33 mouse cellular contexts compared by ENCODE assay signal in genomic region chr19:5666386-5666785, GRCm38 (mm10). TPM values are rescaled to one million over a fixed set of nuclear protein-coding genes. Genes with fewer than 3 reads are reported as not detected.
DNase-seq lines count a peak whose midpoint lies in the region; ATAC-seq and TF ChIP-seq lines count a peak whose summit lies in the region.
"Had no signal": no experiment of that assay in that cellular context is flagged by ENCODE, and none has a peak within 500 bp of the region (broad histone marks: within the 10 kb centered on the region; RNA-seq: fewer than 3 reads in every experiment).

No protein-coding gene starts in this region.

- H3K4me3 ChIP-seq in liver, embryonic 11.5 days (ENCODE audit: low read depth, low read length): no peak overlapping the region; the same call in 1 of the 2 replicates
- peak overlapping the region; percentile 26; the same call in 1 of the 2 replicates for H3K4me3 ChIP-seq in E14TG2a.4 (replicated peaks; ENCODE audit: low read length)
- peak overlapping the region; percentile 60; the same call in 1 of the 2 replicates for H3K4me3 ChIP-seq in G1E (ENCODE audit: low read depth, low read length)
- peak overlapping the region; percentile 40; the same call in 1 of the 2 replicates for H3K4me3 ChIP-seq in liver, embryonic 13.5 days (replicated peaks)
- no peak overlapping the region for H3K4me3 ChIP-seq in kidney, embryonic 15.5 days (replicated peaks)
- H3K4me3 ChIP-seq: forebrain, embryonic 13.5 days; gastrocnemius, adult 2 months; layer of hippocampus, adult 2 months; lung, embryonic 15.5 days had no signal

- H3K4me1 ChIP-seq in liver, embryonic 11.5 days (replicated peaks; ENCODE audit: control insufficient read depth, insufficient read depth, low read length): peaks cover 44% of the 10 kb centered on the region
- peaks cover 56% of the 10 kb centered on the region for H3K4me1 ChIP-seq in E14TG2a.4 (replicated peaks; ENCODE audit: low read depth, low read length)
- H3K4me1 ChIP-seq in G1E (ENCODE audit: insufficient read depth, low read depth, low read length): peaks cover 70% of the 10 kb centered on the region
- H3K4me1 ChIP-seq in liver, embryonic 13.5 days (replicated peaks): peaks cover 74% of the 10 kb centered on the region
- H3K4me1 ChIP-seq in kidney, embryonic 15.5 days: peaks cover 31% of the 10 kb centered on the region

- no peaks in the 10 kb centered on the region for H3K9me3 ChIP-seq in liver, embryonic 11.5 days (ENCODE audit: control insufficient read depth, low read length)
- H3K9me3 ChIP-seq in E14TG2a.4 (ENCODE audit: low read length): no peaks in the 10 kb centered on the region
- H3K9me3 ChIP-seq in G1E (replicated peaks): no peaks in the 10 kb centered on the region
- H3K9me3 ChIP-seq in liver, embryonic 13.5 days (replicated peaks): no peaks in the 10 kb centered on the region
- H3K9me3 ChIP-seq in kidney, embryonic 15.5 days (replicated peaks): no peaks in the 10 kb centered on the region
- H3K9me3 ChIP-seq: forebrain, embryonic 13.5 days; lung, embryonic 15.5 days had no signal

- no peak overlapping the region for H3K4me2 ChIP-seq in liver, embryonic 11.5 days
- H3K4me2 ChIP-seq in liver, embryonic 13.5 days: peak overlapping the region; percentile 93
- no peak overlapping the region for H3K4me2 ChIP-seq in kidney, embryonic 15.5 days
- H3K4me2 ChIP-seq: forebrain, embryonic 13.5 days; lung, embryonic 15.5 days had no signal

- no peak for ATAC-seq in liver, embryonic 11.5 days (replicated peaks; ENCODE audit: low FRiP score)
- ATAC-seq in G1E (ENCODE audit: extremely low read depth, insufficient number of reproducible peaks, low FRiP score, poor library complexity, severe bottlenecking): no peak
- no peak for ATAC-seq in liver, embryonic 13.5 days (ENCODE audit: low read depth)
- ATAC-seq in kidney, embryonic 15.5 days (replicated peaks; ENCODE audit: low FRiP score): no peak
- ATAC-seq: forebrain, embryonic 13.5 days; hindbrain, embryonic 16.5 days had no signal

- no peaks in the 10 kb centered on the region for H3K27me3 ChIP-seq in liver, embryonic 11.5 days (replicated peaks; ENCODE audit: control insufficient read depth, insufficient read depth, low read length)
- H3K27me3 ChIP-seq in E14TG2a.4 (ENCODE audit: insufficient read depth, low read length) (peaks cover 4% of the 10 kb centered on the region; the same call in 1 of the 2 replicates), G1E (ENCODE audit: insufficient read depth, low read length) (no peaks in the 10 kb centered on the region; the same call in 1 of the 2 replicates)
- no peaks in the 10 kb centered on the region for H3K27me3 ChIP-seq in liver, embryonic 13.5 days
- H3K27me3 ChIP-seq in kidney, embryonic 15.5 days: no peaks in the 10 kb centered on the region
- H3K27me3 ChIP-seq: forebrain, embryonic 13.5 days; lung, embryonic 15.5 days had no signal

- peak overlapping the region; percentile 32; the same call in 1 of the 2 replicates for H3K9ac ChIP-seq in liver, embryonic 11.5 days (ENCODE audit: low read depth, low read length)
- peak overlapping the region; percentile 92 for H3K9ac ChIP-seq in liver, embryonic 13.5 days
- H3K9ac ChIP-seq in kidney, embryonic 15.5 days: no peak overlapping the region
- H3K9ac ChIP-seq: forebrain, embryonic 13.5 days; lung, embryonic 15.5 days had no signal

- 92% methylated on average over 18 of the region's 18 CpGs for WGBS in liver, embryonic 11.5 days
- WGBS in liver, embryonic 13.5 days (ENCODE audit: insufficient replicate concordance): 93% methylated on average over 18 of the region's 18 CpGs
- WGBS in kidney, embryonic 15.5 days: 94% methylated on average over 18 of the region's 18 CpGs

- DNase-seq in liver, embryonic 11.5 days (ENCODE audit: low spot score): no peak
- DNase-seq in liver: no peak
- no peak for DNase-seq in G1E (ENCODE audit: low spot score)
- no peak for DNase-seq in liver, embryonic 13.5 days
- DNase-seq in thymus, postnatal 14 days: no peak
- no peak for DNase-seq in adrenal gland, postnatal 36 days
- DNase-seq: adrenal gland, postnatal 14 days; B cell, adult 2 months; cerebellum, adult 18-20 months; cerebellum, postnatal 10 days; gastrocnemius, adult 2 months; gastrocnemius, postnatal 36 days; kidney, adult 18-20 months; kidney, postnatal 36 days; midbrain, embryonic 14.5 days; retina, postnatal 1 day; right cerebral cortex, postnatal 25 days; spleen, adult 18-20 months had no signal

- peak overlapping the region; percentile 91; the same call in 1 of the 2 replicates for H3K27ac ChIP-seq in liver, embryonic 11.5 days (ENCODE audit: low read depth, low read length)
- H3K27ac ChIP-seq in liver, embryonic 13.5 days: peak overlapping the region; percentile 99
- no peak overlapping the region for H3K27ac ChIP-seq in kidney, embryonic 15.5 days
- H3K27ac ChIP-seq: forebrain, embryonic 13.5 days; gastrocnemius, adult 2 months; layer of hippocampus, adult 2 months; lung, embryonic 15.5 days; stomach, postnatal 0 days had no signal

- TF ChIP-seq CTCF in E14TG2a.4 (conservative IDR thresholded peaks at IDR 0.05; ENCODE audit: low read length) (no peak), G1E (IDR thresholded peaks at IDR 0.05; ENCODE audit: low read depth, low read length) (no peak)

- H3K36me3 ChIP-seq in liver, embryonic 11.5 days (ENCODE audit: control insufficient read depth, insufficient read depth, low read length): peaks cover 24% of the 10 kb centered on the region
- H3K36me3 ChIP-seq in E14TG2a.4 (ENCODE audit: insufficient read depth, low read length) (peaks cover 68% of the 10 kb centered on the region), G1E (replicated peaks) (peaks cover 89% of the 10 kb centered on the region)
- peaks cover 65% of the 10 kb centered on the region for H3K36me3 ChIP-seq in liver, embryonic 13.5 days
- H3K36me3 ChIP-seq in kidney, embryonic 15.5 days: peaks cover 70% of the 10 kb centered on the region

RNA-seq across cellular contexts. Expression of gene Sipa1, which starts 2.9 kb away (rescaled TPM):
- polyA plus RNA-seq in liver, embryonic 11.5 days (2014; fragmentation: Nextera tagmentation; extraction: Ambion mirVana): 32.3 and 34.8 TPM in 2 replicates
- total RNA-seq in G1E (2014; fragmentation: Nextera tagmentation): 14.9 and 33.7 TPM in 2 replicates
- 10.3 and 13.5 TPM in 2 replicates for total RNA-seq in G1E (2017)
- 88.4 and 107 TPM in 2 replicates for polyA plus RNA-seq in G1E (2012)
- polyA plus RNA-seq in liver, embryonic 13.5 days (2015; fragmentation: Nextera tagmentation; extraction: Ambion mirVana): 23.3 and 24.6 TPM in 2 replicates
- polyA plus RNA-seq in kidney, embryonic 15.5 days (2015; fragmentation: Nextera tagmentation; extraction: Ambion mirVana): 30.8 and 39.8 TPM in 2 replicates
- total RNA-seq in adrenal gland, postnatal 36 days (2021): 10 to 100 TPM; 40.5 to 57.2 TPM

RNA-seq across cellular contexts. Expression of gene Map3k11, which starts 22.2 kb away (rescaled TPM):
- polyA plus RNA-seq in liver, embryonic 11.5 days (2014; fragmentation: Nextera tagmentation; extraction: Ambion mirVana): 27.4 and 28.1 TPM in 2 replicates
- 18.3 and 23.3 TPM in 2 replicates for total RNA-seq in G1E (2014; fragmentation: Nextera tagmentation)
- total RNA-seq in G1E (2017): 22.2 and 22.8 TPM in 2 replicates
- polyA plus RNA-seq in G1E (2012): 145 and 163 TPM in 2 replicates
- 13.8 and 15.9 TPM in 2 replicates for polyA plus RNA-seq in liver, embryonic 13.5 days (2015; fragmentation: Nextera tagmentation; extraction: Ambion mirVana)
- polyA plus RNA-seq in kidney, embryonic 15.5 days (2015; fragmentation: Nextera tagmentation; extraction: Ambion mirVana): 42.6 and 43.2 TPM in 2 replicates
- 10 to 100 TPM; 44.7 to 45.8 TPM for total RNA-seq in adrenal gland, postnatal 36 days (2021)

RNA-seq across cellular contexts. Expression of gene Pcnx3, which starts 22.3 kb away (rescaled TPM):
- polyA plus RNA-seq in liver, embryonic 11.5 days (2014; fragmentation: Nextera tagmentation; extraction: Ambion mirVana): 22.5 and 25.0 TPM in 2 replicates
- total RNA-seq in G1E (2014; fragmentation: Nextera tagmentation) (50.7 and 51.0 TPM in 2 replicates), G1E (2017) (13.6 and 16.1 TPM in 2 replicates)
- polyA plus RNA-seq in G1E (2012): 178 and 200 TPM in 2 replicates
- 9.1 and 10.1 TPM in 2 replicates for polyA plus RNA-seq in liver, embryonic 13.5 days (2015; fragmentation: Nextera tagmentation; extraction: Ambion mirVana)
- 22.2 and 30.1 TPM in 2 replicates for polyA plus RNA-seq in kidney, embryonic 15.5 days (2015; fragmentation: Nextera tagmentation; extraction: Ambion mirVana)
- 100 to 1,000 TPM in 1 of 2 experiments, 10 to 100 TPM in 1; 89.5 to 108 TPM for total RNA-seq in adrenal gland, postnatal 36 days (2021)

RNA-seq across cellular contexts. Expression of gene Rela, which starts 29.1 kb away (rescaled TPM):
- polyA plus RNA-seq in liver, embryonic 11.5 days (2014; fragmentation: Nextera tagmentation; extraction: Ambion mirVana): 57.1 and 57.7 TPM in 2 replicates
- total RNA-seq in G1E (2014; fragmentation: Nextera tagmentation): 43.2 and 60.7 TPM in 2 replicates
- total RNA-seq in G1E (2017): 33.0 and 37.9 TPM in 2 replicates
- polyA plus RNA-seq in G1E (2012): 77.0 and 108 TPM in 2 replicates
- 24.5 and 28.8 TPM in 2 replicates for polyA plus RNA-seq in liver, embryonic 13.5 days (2015; fragmentation: Nextera tagmentation; extraction: Ambion mirVana)
- polyA plus RNA-seq in kidney, embryonic 15.5 days (2015; fragmentation: Nextera tagmentation; extraction: Ambion mirVana): 47.3 and 52.4 TPM in 2 replicates
- total RNA-seq in adrenal gland, postnatal 36 days (2021): 10 to 100 TPM; 85.7 to 86.4 TPM

RNA-seq across cellular contexts. Expression of gene Kcnk7, which starts 37.8 kb away (rescaled TPM):
- 0.14 TPM in 1 of 2 replicates, not detected in the other for polyA plus RNA-seq in liver, embryonic 11.5 days (2014; fragmentation: Nextera tagmentation; extraction: Ambion mirVana)
- not detected in 2 replicates for total RNA-seq in G1E (2014; fragmentation: Nextera tagmentation)
- not detected in 2 replicates for total RNA-seq in G1E (2017)
- polyA plus RNA-seq in G1E (2012): 0.07 and 0.10 TPM in 2 replicates
- 0.21 and 0.46 TPM in 2 replicates for polyA plus RNA-seq in liver, embryonic 13.5 days (2015; fragmentation: Nextera tagmentation; extraction: Ambion mirVana)
- polyA plus RNA-seq in kidney, embryonic 15.5 days (2015; fragmentation: Nextera tagmentation; extraction: Ambion mirVana): 0.15 and 0.38 TPM in 2 replicates
- total RNA-seq in adrenal gland, postnatal 36 days (2021): not detected
- total RNA-seq: adrenal gland, postnatal 14 days; common myeloid progenitor, adult 5-6 weeks; gastrocnemius, adult 2 months; gastrocnemius, postnatal 36 days; heart, adult 8-10 months; heart, postnatal 25 days; layer of hippocampus, postnatal 25 days; left cerebral cortex, postnatal 36 days; megakaryocyte progenitor cell, adult 5-6 weeks had no signal
- polyA plus RNA-seq: brain, embryonic 14.5 days; hindbrain, embryonic 16.5 days; neural tube, embryonic 14.5 days had no signal

Comparison
In these comparisons a context has a peak if more than half of its experiments do, and no peak if none do; other contexts are left out.
1. H3K4me3 ChIP-seq: peak in E14TG2a.4 (single experiment), G1E (single experiment) and liver, embryonic 13.5 days (single experiment); none in liver, embryonic 11.5 days (single experiment) and kidney, embryonic 15.5 days (single experiment).